Mouse (Mus musculus) testis, adult 2 months (tissue): Measurements from ENCODE around the gene Samsn1.

Source experiments
- CTCF ChIP-seq: fragments of 200-500 bp; IDR thresholded peaks from 2 replicates; pipeline ENCODE4 v1.5.1; 2012; ENCODE audit warnings: low read depth, mild to moderate bottlenecking, inconsistent platforms, low read length, moderate library complexity; ENCODE audit not compliant: control insufficient read depth, insufficient read depth, insufficient replicate concordance
- POLR2A ChIP-seq: fragments of 200-500 bp; IDR thresholded peaks from 2 replicates; pipeline ENCODE4 v1.6.1; 2012; ENCODE audit warnings: low read depth, mild to moderate bottlenecking, inconsistent platforms, low read length, moderate library complexity; ENCODE audit not compliant: control insufficient read depth

GRCm38 (mm10) chr16:75962021-75962420 lies 60.1 kb downstream of the Samsn1 start:
- no peak for TF ChIP-seq CTCF
- no peak for TF ChIP-seq POLR2A
